Mouse (Mus musculus) bone marrow, adult 2 months (tissue): ENCODE measurements around the gene Cnnm2.
"Not testable (repeated sequence)": the region's sequence is repeated elsewhere in the genome, so short reads cannot be mapped to it uniquely, and the experiment has no call there.

Experiments
- CTCF ChIP-seq: fragments of 200-500 bp; IDR thresholded peaks from 2 replicates; pipeline ENCODE4 v1.5.1; 2011; ENCODE audit warnings: low read length, control low read depth; ENCODE audit not compliant: control insufficient read depth, insufficient read depth
- POLR2A ChIP-seq: fragments of 200-500 bp; IDR thresholded peaks from 2 replicates; pipeline ENCODE4 v1.6.1; 2011; ENCODE audit warnings: low read depth, mild to moderate bottlenecking, control low read depth, low read length, borderline replicate concordance; ENCODE audit not compliant: control insufficient read depth

DNA sequence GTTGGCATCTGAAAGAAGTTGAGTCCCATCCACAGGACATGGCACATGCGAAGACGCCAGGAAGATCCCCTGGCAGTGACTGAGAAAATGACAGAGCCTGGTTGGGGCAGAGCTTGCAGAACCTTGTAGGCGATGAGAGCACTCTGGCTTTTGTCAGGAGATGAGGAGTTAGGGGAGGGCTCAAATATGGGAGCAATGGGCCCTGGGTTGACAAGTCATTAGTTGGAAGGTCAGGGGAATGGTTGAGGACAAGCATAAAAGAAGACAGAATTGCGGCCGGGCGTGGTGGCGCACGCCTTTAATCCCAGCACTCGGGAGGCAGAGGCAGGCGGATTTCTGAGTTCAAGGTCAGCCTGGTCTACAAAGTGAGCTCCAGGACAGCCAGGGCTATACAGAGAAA is 1.5 kb upstream of the Cnnm2 start:
- not testable (repeated sequence) for TF ChIP-seq CTCF, POLR2A
